Mouse (Mus musculus) testis, postnatal 10 days (tissue): ENCODE measurements around the gene Mrpl43.

ENCODE experiments used
- DNase-seq: peaks from one replicate; pipeline ENCODE4 v3.0.0; 2021; ENCODE audit warnings: low spot score

Gene Mrpl43

GRCm38 (mm10) chr19:45028746-45029145 is 22.5 kb upstream of the Mrpl43 start:
- DNase-seq: no peak

- peak; percentile 78 for DNase-seq
Measured at GRCm38 (mm10) chr19:45027848-45028247, 21.6 kb upstream of the Mrpl43 start.

GRCm38 (mm10) chr19:45026958-45027670 is 20.9 kb upstream of the Mrpl43 start:
- DNase-seq: no peak

- DNase-seq: no peak
Measured at GRCm38 (mm10) chr19:45025937-45026568, 19.8 kb upstream of the Mrpl43 start.

- no peak for DNase-seq
Measured at GRCm38 (mm10) chr19:45024775-45025174, 18.5 kb upstream of the Mrpl43 start.

- DNase-seq: no peak
Measured at GRCm38 (mm10) chr19:45023993-45024392, 17.8 kb upstream of the Mrpl43 start.

GRCm38 (mm10) chr19:45021362-45021761 is 15.1 kb upstream of the Mrpl43 start:
- no peak for DNase-seq

GRCm38 (mm10) chr19:45020348-45020747 is 14.1 kb upstream of the Mrpl43 start:
- no peak for DNase-seq

- no peak for DNase-seq
Measured at GRCm38 (mm10) chr19:45018351-45018831, 12.1 kb upstream of the Mrpl43 start.

- peak; percentile 95 for DNase-seq
Measured at GRCm38 (mm10) chr19:45017909-45018308, 11.7 kb upstream of the Mrpl43 start.

GRCm38 (mm10) chr19:45017216-45017771 is 11.1 kb upstream of the Mrpl43 start:
- DNase-seq: peak; percentile 93

- DNase-seq: peak; percentile 91
Measured at GRCm38 (mm10) chr19:45016341-45017215, 10.3 kb upstream of the Mrpl43 start.

GRCm38 (mm10) chr19:45015518-45016281 is 9.5 kb upstream of the Mrpl43 start:
- peak; percentile 83 for DNase-seq

- peak; percentile 84 for DNase-seq
Measured at GRCm38 (mm10) chr19:45014981-45015402, 8.8 kb upstream of the Mrpl43 start.

GRCm38 (mm10) chr19:45014335-45014971 is 8.2 kb upstream of the Mrpl43 start, which contains the start of gene Lzts2:
Gene Lzts2, plus strand, starts transcription at chr19:45014414.
- DNase-seq: no peak

- DNase-seq: no peak
Measured at GRCm38 (mm10) chr19:45013581-45014225, 7.5 kb upstream of the Mrpl43 start.

- no peak for DNase-seq
Measured at GRCm38 (mm10) chr19:45012636-45013035, 6.4 kb upstream of the Mrpl43 start.

- peak; percentile 49 for DNase-seq
Measured at GRCm38 (mm10) chr19:45012219-45012618, 6.0 kb upstream of the Mrpl43 start.

- no peak for DNase-seq
Measured at GRCm38 (mm10) chr19:45010646-45011045, 4.4 kb upstream of the Mrpl43 start.
